Mouse (Mus musculus): ENCODE results near the gene Gm21962. TPM values are rescaled to one million over a fixed set of nuclear protein-coding genes. Genes with fewer than 3 reads are reported as not detected.

Gene Gm21962
- polyA plus RNA-seq, 1 experiment: not detected

- no peaks in the 10 kb centered on the region for H3K4me1 ChIP-seq (ENCODE audit: control insufficient read depth, insufficient read depth, low read length)
- 68% methylated on average over 7 of the region's 7 CpGs for WGBS
Observed at GRCm38 (mm10) chr3:137682911-137683806, 11.8 kb downstream of the Gm21962 start.

GRCm38 (mm10) chr3:137683807-137684403 is 12.6 kb downstream of the Gm21962 start:
- 85% methylated on average over 6 of the region's 6 CpGs for WGBS
- TF ChIP-seq CTCF (IDR thresholded peaks at IDR 0.05; ENCODE audit: control insufficient read depth, insufficient read depth, low read length) (no peak), POLR2A (IDR thresholded peaks at IDR 0.05; ENCODE audit: borderline replicate concordance, control insufficient read depth, low read depth, low read length) (no peak)
- Histone ChIP-seq H3K4me1 (ENCODE audit: control insufficient read depth, insufficient read depth, low read length) (no peaks in the 10 kb centered on the region), H3K27ac (ENCODE audit: control insufficient read depth, insufficient read depth, low read depth, low read length, poor library complexity) (no peak overlapping the region), H3K4me3 (replicated peaks; ENCODE audit: control insufficient read depth, low read depth, low read length) (no peak overlapping the region)

More at GRCm38 (mm10) chr3:137682911-137683806, 11.8 kb downstream of the Gm21962 start:
- TF ChIP-seq POLR2A (IDR thresholded peaks at IDR 0.05; ENCODE audit: borderline replicate concordance, control insufficient read depth, low read depth, low read length) (no peak), CTCF (IDR thresholded peaks at IDR 0.05; ENCODE audit: control insufficient read depth, insufficient read depth, low read length) (no peak)
- H3K4me3 ChIP-seq (replicated peaks; ENCODE audit: control insufficient read depth, low read depth, low read length): no peak overlapping the region
- no peak overlapping the region for H3K27ac ChIP-seq (ENCODE audit: control insufficient read depth, insufficient read depth, low read depth, low read length, poor library complexity)

GRCm38 (mm10) chr3:137686932-137687331 is 15.6 kb downstream of the Gm21962 start:
- 72% methylated on average over 2 of the region's 2 CpGs for WGBS
- Histone ChIP-seq H3K4me3 (replicated peaks; ENCODE audit: control insufficient read depth, low read depth, low read length) (no peak overlapping the region), H3K4me1 (ENCODE audit: control insufficient read depth, insufficient read depth, low read length) (no peaks in the 10 kb centered on the region), H3K27ac (ENCODE audit: control insufficient read depth, insufficient read depth, low read depth, low read length, poor library complexity) (no peak overlapping the region)
- TF ChIP-seq POLR2A (IDR thresholded peaks at IDR 0.05; ENCODE audit: borderline replicate concordance, control insufficient read depth, low read depth, low read length) (no peak), CTCF (IDR thresholded peaks at IDR 0.05; ENCODE audit: control insufficient read depth, insufficient read depth, low read length) (no peak)

- no peak for TF ChIP-seq POLR2A (IDR thresholded peaks at IDR 0.05; ENCODE audit: borderline replicate concordance, control insufficient read depth, low read depth, low read length)
- TF ChIP-seq CTCF (IDR thresholded peaks at IDR 0.05; ENCODE audit: control insufficient read depth, insufficient read depth, low read length): no peak
- H3K27ac ChIP-seq (ENCODE audit: control insufficient read depth, insufficient read depth, low read depth, low read length, poor library complexity): no peak overlapping the region
- no peaks in the 10 kb centered on the region for H3K4me1 ChIP-seq (ENCODE audit: control insufficient read depth, insufficient read depth, low read length)
- H3K4me3 ChIP-seq (replicated peaks; ENCODE audit: control insufficient read depth, low read depth, low read length): no peak overlapping the region
Observed at GRCm38 (mm10) chr3:137691503-137691902, 20.2 kb downstream of the Gm21962 start.

- TF ChIP-seq CTCF (IDR thresholded peaks at IDR 0.05; ENCODE audit: control insufficient read depth, insufficient read depth, low read length) (no peak), POLR2A (IDR thresholded peaks at IDR 0.05; ENCODE audit: borderline replicate concordance, control insufficient read depth, low read depth, low read length) (no peak)
- Histone ChIP-seq H3K4me3 (replicated peaks; ENCODE audit: control insufficient read depth, low read depth, low read length) (no peak overlapping the region), H3K27ac (ENCODE audit: control insufficient read depth, insufficient read depth, low read depth, low read length, poor library complexity) (no peak overlapping the region), H3K4me1 (ENCODE audit: control insufficient read depth, insufficient read depth, low read length) (no peaks in the 10 kb centered on the region)
- WGBS: 44% methylated on average over 2 of the region's 2 CpGs
Observed at GRCm38 (mm10) chr3:137715946-137716345, 44.6 kb downstream of the Gm21962 start.

- 87% methylated on average over 3 of the region's 3 CpGs for WGBS
- TF ChIP-seq CTCF (IDR thresholded peaks at IDR 0.05; ENCODE audit: control insufficient read depth, insufficient read depth, low read length): no peak
- TF ChIP-seq POLR2A (IDR thresholded peaks at IDR 0.05; ENCODE audit: borderline replicate concordance, control insufficient read depth, low read depth, low read length): no peak
- Histone ChIP-seq H3K27ac (ENCODE audit: control insufficient read depth, insufficient read depth, low read depth, low read length, poor library complexity) (no peak overlapping the region), H3K4me3 (replicated peaks; ENCODE audit: control insufficient read depth, low read depth, low read length) (no peak overlapping the region), H3K4me1 (ENCODE audit: control insufficient read depth, insufficient read depth, low read length) (no peaks in the 10 kb centered on the region)
Observed at GRCm38 (mm10) chr3:137716573-137717157, 45.3 kb downstream of the Gm21962 start.

Other genes with a start within 250 kb of the Gm21962 start
- gene Ddit4l, start 49.9 kb upstream of the Gm21962 start, polyA plus RNA-seq (2011; ENCODE audit: insufficient read depth, insufficient read length, low replicate concordance, missing spikeins): 2.3 and 6.2 TPM in 2 replicates
- gene H2afz, start 193.0 kb downstream of the Gm21962 start, polyA plus RNA-seq (2011; ENCODE audit: insufficient read depth, insufficient read length, low replicate concordance, missing spikeins): 331 and 355 TPM in 2 replicates
- 3.5 and 5.7 TPM in 2 replicates for gene Dnajb14, start 196.2 kb downstream of the Gm21962 start, polyA plus RNA-seq (2011; ENCODE audit: insufficient read depth, insufficient read length, low replicate concordance, missing spikeins)
- 41.6 and 45.1 TPM in 2 replicates for gene Lamtor3, start 247.0 kb downstream of the Gm21962 start, polyA plus RNA-seq (2011; ENCODE audit: insufficient read depth, insufficient read length, low replicate concordance, missing spikeins)